Mouse (Mus musculus) heart, adult 2 months (tissue): ENCODE results near the gene Fhdc1. TPM values are rescaled to one million over a fixed set of nuclear protein-coding genes. Genes with fewer than 3 reads are reported as not detected.
A peak's percentile ranks its signal among the peaks of the same experiment; 100 is the strongest.

Experiments used
- DNase-seq, 2 experiments: peaks; one replicate each; pipeline ENCODE4 v3.0.0; 2021
- H3K27ac ChIP-seq: fragments of 200-600 bp; 2 replicates; pipeline ENCODE4 v1.8.1; 2022
- H3K27me3 ChIP-seq: fragments of 200-500 bp; 2 replicates; pipeline ENCODE4 v1.6.1; 2012; ENCODE audit warnings: mild to moderate bottlenecking, low read length, inconsistent platforms, mixed read lengths; ENCODE audit not compliant: control insufficient read depth, insufficient read depth
- H3K36me3 ChIP-seq: fragments of 200-500 bp; 2 replicates; pipeline ENCODE4 v1.6.1; 2012; ENCODE audit warnings: low read length, inconsistent platforms; ENCODE audit not compliant: control insufficient read depth, insufficient read depth
- H3K4me1 ChIP-seq: fragments of 200-500 bp; 2 replicates; pipeline ENCODE4 v1.6.1; 2011; ENCODE audit warnings: low read length; ENCODE audit not compliant: control insufficient read depth, insufficient read depth
- H3K4me3 ChIP-seq: fragments of 200-600 bp; 2 replicates; pipeline ENCODE4 v1.8.1; 2022
- H3K79me2 ChIP-seq: fragments of 200-500 bp; replicated peaks from 2 replicates; pipeline ENCODE4 v1.6.1; 2012; ENCODE audit warnings: mild to moderate bottlenecking, inconsistent platforms, low read length, moderate library complexity, mixed read lengths; ENCODE audit not compliant: control insufficient read depth, insufficient read depth
- H3K9ac ChIP-seq: fragments of 200-500 bp; 2 replicates; pipeline ENCODE4 v1.6.1; 2012; ENCODE audit warnings: low read depth, mild to moderate bottlenecking, control low read depth, inconsistent platforms, low read length, mixed read lengths
- CTCF ChIP-seq: fragments of 200-600 bp; IDR thresholded peaks from 2 replicates; pipeline ENCODE4 v1.8.1; 2022; ENCODE audit warnings: antibody characterized with exemption, mild to moderate bottlenecking, moderate library complexity
- EP300 ChIP-seq: fragments of 200-500 bp; IDR thresholded peaks from 2 replicates; pipeline ENCODE4 v1.6.1; 2011; ENCODE audit warnings: low read depth, low read length, control low read depth; ENCODE audit not compliant: insufficient read depth
- POLR2A ChIP-seq: fragments of 200-500 bp; IDR thresholded peaks from 2 replicates; pipeline ENCODE4 v1.6.1; 2011; ENCODE audit warnings: mild to moderate bottlenecking, low read depth, low read length, control low read depth; ENCODE audit not compliant: insufficient read depth
- WGBS: fragments of 180-500 bp; shearing (Covaris S2); methylation state at CpG from one replicate; pipeline ENCODE4 v1.1.7; 2018; 5-methylcytosine and 5-hydroxymethylcytosine counted together
- intact Hi-C: fragments of 180-260 bp; cut with DNase I; formaldehyde crosslinking; loops from one replicate; pipeline ENCODE4 v1.15.1; 2025
- polyA plus RNA-seq: library from polyadenylated mRNA; depleted of rRNA; stranded (reverse); fragments of >200 nt; gene quantifications from 2 replicates; pipeline ENCODE4 v1.2.3, GENCODE M21; 2012
- total RNA-seq, 2 experiments: library from RNA; stranded (reverse); gene quantifications; 2 replicates each; pipeline ENCODE4 v1.2.3; 2021

Gene Fhdc1
- total and polyA plus RNA-seq, 3 experiments, result 0.39 to 0.60 (median 0.59) TPM

DNA sequence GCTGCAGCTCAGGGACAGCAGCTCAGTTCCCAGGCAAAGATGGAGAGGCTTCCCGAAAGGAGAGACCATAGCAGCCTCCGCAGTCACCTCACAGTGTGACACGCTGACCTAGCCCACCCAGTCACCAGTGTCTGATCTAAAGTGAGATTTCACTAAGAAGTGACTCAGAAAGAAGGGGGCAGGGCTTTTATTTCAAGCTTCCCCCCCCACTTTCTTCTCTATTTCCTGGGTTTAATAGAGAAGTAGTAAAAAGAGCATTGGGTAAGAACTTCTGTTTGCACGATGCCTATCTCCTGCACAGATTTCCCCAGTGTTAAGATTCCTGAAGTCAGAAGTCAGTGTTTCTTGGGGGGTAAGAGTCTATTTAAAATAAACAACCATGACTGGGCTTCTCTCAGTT, 37.3 kb downstream of the Fhdc1 start:
- Histone ChIP-seq H3K4me1 (peaks cover 4% of the 10 kb centered on the region; the same call in 1 of the 2 replicates), H3K9ac (no peak overlapping the region), H3K4me3 (no peak overlapping the region), H3K36me3 (no peaks in the 10 kb centered on the region), H3K79me2 (no peaks in the 10 kb centered on the region), H3K27me3 (no peaks in the 10 kb centered on the region), H3K27ac (no peak overlapping the region)
- no peak for TF ChIP-seq CTCF
- no peak for TF ChIP-seq EP300
- no peak for TF ChIP-seq POLR2A
- intact Hi-C loops, result no loop called here
- DNase-seq, result no peak
- WGBS, result 83% methylated on average over 4 of the region's 4 CpGs

GRCm38 (mm10) chr3:84439431-84440210, 40.6 kb downstream of the Fhdc1 start:
- no peaks in the 10 kb centered on the region for H3K27me3 ChIP-seq
- H3K9ac ChIP-seq, result no peak overlapping the region
- H3K79me2 ChIP-seq, result no peaks in the 10 kb centered on the region
- H3K36me3 ChIP-seq, result no peaks in the 10 kb centered on the region
- 94% methylated on average over 7 of the region's 7 CpGs for WGBS
- H3K27ac ChIP-seq, result no peak overlapping the region
- TF ChIP-seq EP300 (no peak), CTCF (no peak), POLR2A (no peak)
- peaks cover 4% of the 10 kb centered on the region; the same call in 1 of the 2 replicates for H3K4me1 ChIP-seq
- DNase-seq, result no peak
- intact Hi-C loops, result no loop called here
- H3K4me3 ChIP-seq, result no peak overlapping the region

GRCm38 (mm10) chr3:84438840-84439239, 41.4 kb downstream of the Fhdc1 start:
- 53% methylated on average over 7 of the region's 7 CpGs for WGBS
- Histone ChIP-seq H3K27me3 (no peaks in the 10 kb centered on the region), H3K27ac (no peak overlapping the region), H3K36me3 (no peaks in the 10 kb centered on the region), H3K4me1 (peaks cover 4% of the 10 kb centered on the region; the same call in 1 of the 2 replicates), H3K4me3 (no peak overlapping the region), H3K9ac (no peak overlapping the region), H3K79me2 (no peaks in the 10 kb centered on the region)
- TF ChIP-seq POLR2A (no peak), CTCF (no peak), EP300 (no peak)
- peak in 1 of 2 experiments; percentile 18 for DNase-seq
- intact Hi-C loops, result no loop called here

DNA sequence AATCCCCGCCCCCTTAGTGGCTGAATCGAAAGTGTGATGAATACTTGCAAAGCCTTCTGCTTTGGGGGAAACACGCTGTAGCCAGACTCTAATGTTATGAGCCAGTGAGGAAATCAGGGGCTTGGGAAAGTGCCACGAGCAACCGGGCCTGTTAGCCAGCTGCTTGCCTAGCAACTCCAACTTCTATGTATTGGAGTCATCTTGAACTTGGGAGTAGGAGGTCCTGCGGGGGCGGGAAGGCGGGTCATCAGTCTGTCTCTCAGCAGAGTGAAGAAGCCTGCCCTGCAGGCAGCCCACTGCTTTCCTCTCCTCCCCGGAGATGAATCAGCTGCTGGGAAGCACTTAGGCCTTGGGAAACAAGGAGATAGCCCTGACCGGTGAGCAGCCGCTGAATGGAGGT, 42.1 kb downstream of the Fhdc1 start:
- Histone ChIP-seq H3K36me3 (no peaks in the 10 kb centered on the region), H3K4me3 (no peak overlapping the region), H3K9ac (no peak overlapping the region), H3K4me1 (peaks cover 4% of the 10 kb centered on the region; the same call in 1 of the 2 replicates), H3K27me3 (no peaks in the 10 kb centered on the region), H3K79me2 (no peaks in the 10 kb centered on the region), H3K27ac (no peak overlapping the region)
- no peak for TF ChIP-seq CTCF
- TF ChIP-seq POLR2A, result no peak
- no peak for TF ChIP-seq EP300
- intact Hi-C loops, result no loop called here
- 57% methylated on average over 11 of the region's 11 CpGs for WGBS
- peak; percentile 64 to 75 for DNase-seq

DNA sequence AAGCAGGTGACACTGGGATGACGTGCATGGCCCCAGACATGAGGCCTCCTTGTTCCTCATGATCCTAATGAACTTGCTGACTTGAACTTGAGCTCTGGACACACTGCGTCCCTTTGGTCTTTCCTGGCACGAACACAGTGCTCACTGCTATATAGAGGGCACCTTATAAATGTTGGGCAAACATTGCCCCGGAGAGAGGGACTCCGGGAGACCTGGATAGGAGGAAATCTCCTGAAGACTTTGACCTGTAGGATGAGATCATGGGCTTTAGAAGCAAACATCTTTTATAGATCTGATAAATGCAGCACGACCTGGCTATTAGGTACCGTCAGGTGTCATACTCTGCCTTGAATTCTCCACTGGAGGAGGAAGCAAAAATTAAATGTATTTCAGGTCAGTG, 43.3 kb downstream of the Fhdc1 start:
- TF ChIP-seq EP300 (no peak), POLR2A (no peak), CTCF (no peak)
- DNase-seq, result no peak
- 96% methylated on average over 7 of the region's 7 CpGs for WGBS

GRCm38 (mm10) chr3:84435288-84436043, 44.8 kb downstream of the Fhdc1 start:
- WGBS, result 18% methylated on average over 11 of the region's 11 CpGs
- no peak overlapping the region for H3K9ac ChIP-seq
- H3K4me3 ChIP-seq, result no peak overlapping the region
- H3K27ac ChIP-seq, result no peak overlapping the region
- H3K36me3 ChIP-seq, result no peaks in the 10 kb centered on the region
- DNase-seq, result peak in 1 of 2 experiments; percentile 40
- no peaks in the 10 kb centered on the region for H3K79me2 ChIP-seq
- no peaks in the 10 kb centered on the region for H3K27me3 ChIP-seq
- H3K4me1 ChIP-seq, result peaks cover 4% of the 10 kb centered on the region; the same call in 1 of the 2 replicates
- intact Hi-C loops, result no loop called here
- no peak for TF ChIP-seq CTCF
- TF ChIP-seq POLR2A, result no peak
- no peak for TF ChIP-seq EP300

More for the DNA sequence above, 43.3 kb downstream of the Fhdc1 start:
- Histone ChIP-seq H3K4me1 (peaks cover 4% of the 10 kb centered on the region; the same call in 1 of the 2 replicates), H3K36me3 (no peaks in the 10 kb centered on the region), H3K79me2 (no peaks in the 10 kb centered on the region), H3K9ac (no peak overlapping the region), H3K4me3 (no peak overlapping the region), H3K27me3 (no peaks in the 10 kb centered on the region), H3K27ac (no peak overlapping the region)
- intact Hi-C loops, result no loop called here
